Mouse (Mus musculus) MEL (cell line): Measurements from ENCODE around the gene Nxpe5. TPM values are rescaled to one million over a fixed set of nuclear protein-coding genes. Genes with fewer than 3 reads are reported as not detected.

Source experiments
- DNase-seq: peaks from one replicate; pipeline ENCODE4 v3.0.0; 2011; ENCODE audit warnings: low read depth, low spot score
- H3K27ac ChIP-seq: 2 replicates; pipeline ENCODE4 v1.5.1; 2012; ENCODE audit warnings: low read depth, mild to moderate bottlenecking, control low read depth, low read length, moderate library complexity; ENCODE audit not compliant: control insufficient read depth
- H3K27me3 ChIP-seq, 2 experiments: fragments of 150-350 bp in 1 of 2; sonication (generic) in 1 of 2; 2 replicates each; pipeline ENCODE4 v1.6.1; 2012; ENCODE audit warnings: low read length in 2 of 2, mild to moderate bottlenecking in 2 of 2, improper control_type of control experiment in 1 of 2, moderate library complexity in 1 of 2; ENCODE audit not compliant: insufficient read depth in 2 of 2, control insufficient read depth in 1 of 2
- H3K36me3 ChIP-seq, 2 experiments: 2 replicates each; pipeline ENCODE4 v1.6.1; 2012 to 2014; ENCODE audit warnings: low read length in 2 of 2, improper control_type of control experiment in 1 of 2, inconsistent platforms in 1 of 2, mild to moderate bottlenecking in 1 of 2; ENCODE audit not compliant: insufficient read depth in 2 of 2, control insufficient read depth in 1 of 2
- H3K4me1 ChIP-seq, 2 experiments: fragments of 150-350 bp in 1 of 2; sonication (generic) in 1 of 2; 2 replicates each; pipeline ENCODE4 v1.6.1; 2012; ENCODE audit warnings: low read length in 2 of 2, improper control_type of control experiment in 1 of 2, mild to moderate bottlenecking in 1 of 2; ENCODE audit not compliant: insufficient read depth in 2 of 2, control insufficient read depth in 1 of 2
- H3K4me3 ChIP-seq, 2 experiments: fragments of 150-350 bp in 1 of 2; sonication (generic) in 1 of 2; 2 replicates each; pipeline ENCODE4 v1.5.1; 2012; ENCODE audit warnings: low read depth in 2 of 2, low read length in 2 of 2, mild to moderate bottlenecking in 2 of 2, moderate library complexity in 2 of 2, control low read depth in 1 of 2, improper control_type of control experiment in 1 of 2; ENCODE audit not compliant: control insufficient read depth in 1 of 2, insufficient read depth in 1 of 2
- H3K79me2 ChIP-seq: 2 replicates; pipeline ENCODE4 v1.6.1; 2012; ENCODE audit warnings: mild to moderate bottlenecking, low read length, moderate library complexity; ENCODE audit not compliant: control insufficient read depth, poor library complexity, insufficient read depth
- H3K9ac ChIP-seq: 2 replicates; pipeline ENCODE4 v1.6.1; 2012; ENCODE audit warnings: low read depth, mild to moderate bottlenecking, control low read depth, low read length, moderate library complexity; ENCODE audit not compliant: control insufficient read depth, poor library complexity, severe bottlenecking
- H3K9me3 ChIP-seq: fragments of 150-350 bp; sonication (generic); replicated peaks from 2 replicates; pipeline ENCODE4 v1.6.1; 2012; ENCODE audit warnings: mild to moderate bottlenecking, low read length, improper control_type of control experiment, moderate library complexity; ENCODE audit not compliant: insufficient read depth
- BHLHE40 ChIP-seq: IDR thresholded peaks from 2 replicates; pipeline ENCODE4 v1.6.1; 2012; ENCODE audit warnings: low read depth, mild to moderate bottlenecking, inconsistent platforms, low read length, improper control_type of control experiment, borderline replicate concordance
- CTCF ChIP-seq, 3 experiments: IDR thresholded peaks in 2 of 3; conservative IDR thresholded peaks in 1 of 3; 2 replicates each; pipeline ENCODE4 v1.5.1; 2011 to 2012; ENCODE audit warnings: low read length in 3 of 3, low read depth in 2 of 3, mild to moderate bottlenecking in 2 of 3, improper control_type of control experiment in 1 of 3, inconsistent platforms in 1 of 3, mixed read lengths in 1 of 3, moderate library complexity in 1 of 3; ENCODE audit not compliant: control insufficient read depth in 1 of 3, insufficient read depth in 1 of 3, poor library complexity in 1 of 3, severe bottlenecking in 1 of 3
- E2F4 ChIP-seq: IDR thresholded peaks from 2 replicates; pipeline ENCODE4 v1.6.1; 2011; ENCODE audit warnings: low read depth, low read length, improper control_type of control experiment, borderline replicate concordance
- EP300 ChIP-seq, 2 experiments: IDR thresholded peaks; 2 replicates each; pipeline ENCODE4 v1.6.1; 2011; ENCODE audit warnings: improper control_type of control experiment in 2 of 2, low read length in 2 of 2, low read depth in 1 of 2, mild to moderate bottlenecking in 1 of 2
- GABPA ChIP-seq: IDR thresholded peaks from 2 replicates; pipeline ENCODE4 v1.6.1; 2012; ENCODE audit warnings: low read depth, mild to moderate bottlenecking, inconsistent platforms, low read length, improper control_type of control experiment, moderate library complexity
- GATA1 ChIP-seq: IDR thresholded peaks from 2 replicates; pipeline ENCODE4 v1.6.1; 2011; ENCODE audit warnings: low read depth, low read length, improper control_type of control experiment
- JUND ChIP-seq: IDR thresholded peaks from 2 replicates; pipeline ENCODE4 v1.6.1; 2011; ENCODE audit warnings: low read depth, mild to moderate bottlenecking, improper control_type of control experiment, low read length
- MAFK ChIP-seq: IDR thresholded peaks from 2 replicates; pipeline ENCODE4 v1.6.1; 2011; ENCODE audit warnings: low read depth, mild to moderate bottlenecking, low read length, improper control_type of control experiment, borderline replicate concordance
- MAZ ChIP-seq: IDR thresholded peaks from 2 replicates; pipeline ENCODE4 v1.6.1; 2012; ENCODE audit warnings: low read depth, mild to moderate bottlenecking, inconsistent platforms, low read length, improper control_type of control experiment
- MEF2A ChIP-seq: IDR thresholded peaks from 2 replicates; pipeline ENCODE4 v1.6.1; 2014; ENCODE audit warnings: low read depth, mild to moderate bottlenecking, inconsistent platforms, low read length, improper control_type of control experiment; ENCODE audit not compliant: poor library complexity, insufficient replicate concordance, severe bottlenecking; ENCODE audit errors: extremely low read depth
- MXI1 ChIP-seq: IDR thresholded peaks from 2 replicates; pipeline ENCODE4 v1.6.1; 2011; ENCODE audit warnings: mild to moderate bottlenecking, low read depth, low read length, improper control_type of control experiment
- MYC ChIP-seq: IDR thresholded peaks from 2 replicates; pipeline ENCODE4 v1.6.1; 2011; ENCODE audit warnings: low read depth, mild to moderate bottlenecking, low read length, improper control_type of control experiment, moderate library complexity
- NELFE ChIP-seq: IDR thresholded peaks from 2 replicates; pipeline ENCODE4 v1.6.1; 2011; ENCODE audit warnings: low read depth, low read length, improper control_type of control experiment
- POLR2AphosphoS2 ChIP-seq: IDR thresholded peaks from 2 replicates; pipeline ENCODE4 v1.6.1; 2011; ENCODE audit warnings: low read length, improper control_type of control experiment
- POLR2AphosphoS5 ChIP-seq: IDR thresholded peaks from 2 replicates; pipeline ENCODE4 v1.6.1; 2012; ENCODE audit warnings: low read depth, borderline replicate concordance, mild to moderate bottlenecking, inconsistent platforms, low read length, moderate library complexity, mixed read lengths
- RAD21 ChIP-seq: IDR thresholded peaks from 2 replicates; pipeline ENCODE4 v1.6.1; 2011; ENCODE audit warnings: mild to moderate bottlenecking, low read depth, low read length, improper control_type of control experiment
- RCOR1 ChIP-seq: IDR thresholded peaks from 2 replicates; pipeline ENCODE4 v1.6.1; 2012; ENCODE audit warnings: low read depth, mild to moderate bottlenecking, inconsistent platforms, low read length, improper control_type of control experiment
- SIN3A ChIP-seq: IDR thresholded peaks from 2 replicates; pipeline ENCODE4 v1.6.1; 2012; ENCODE audit warnings: low read length, improper control_type of control experiment, inconsistent platforms
- SMC3 ChIP-seq: IDR thresholded peaks from 2 replicates; pipeline ENCODE4 v1.6.1; 2011; ENCODE audit warnings: low read depth, low read length, improper control_type of control experiment
- TAL1 ChIP-seq: IDR thresholded peaks from 2 replicates; pipeline ENCODE4 v1.6.1; 2012; ENCODE audit warnings: mild to moderate bottlenecking, inconsistent platforms, low read length, moderate library complexity, mixed read lengths
- TBP ChIP-seq: IDR thresholded peaks from 2 replicates; pipeline ENCODE4 v1.8.0; 2011; ENCODE audit warnings: low read depth, low read length, improper control_type of control experiment
- TCF12 ChIP-seq: IDR thresholded peaks from 2 replicates; pipeline ENCODE4 v1.6.1; 2014; ENCODE audit warnings: low read depth, mild to moderate bottlenecking, inconsistent platforms, low read length, improper control_type of control experiment, moderate library complexity
- USF2 ChIP-seq, 2 experiments: IDR thresholded peaks; 2 replicates each; pipeline ENCODE4 v1.6.1; 2011 to 2012; ENCODE audit warnings: improper control_type of control experiment in 2 of 2, low read length in 2 of 2, borderline replicate concordance in 1 of 2, inconsistent platforms in 1 of 2, low read depth in 1 of 2, mild to moderate bottlenecking in 1 of 2; ENCODE audit not compliant: insufficient read depth in 1 of 2
- ZKSCAN1 ChIP-seq: IDR thresholded peaks from 2 replicates; pipeline ENCODE4 v1.6.1; 2012; ENCODE audit warnings: low read depth, mild to moderate bottlenecking, inconsistent platforms, low read length, improper control_type of control experiment, moderate library complexity
- polyA plus RNA-seq, 2 experiments: library from polyadenylated mRNA; stranded (reverse) in 1 of 2; unstranded in 1 of 2; fragments of >175 nt in 1 of 2; fragments of >200 nt in 1 of 2; gene quantifications; 2 replicates each; pipeline versions ENCODE4 v1.2.1 to v1.2.4; 2012; ENCODE audit warnings: low replicate concordance in 2 of 2, low read depth in 1 of 2; ENCODE audit not compliant: insufficient read length in 2 of 2, insufficient read depth in 1 of 2, missing spikeins in 1 of 2
- total RNA-seq: library from RNA; depleted of rRNA; stranded (reverse); fragments of 300-350 nt; gene quantifications from 2 replicates; pipeline ENCODE4 v1.2.3, GENCODE M21; 2012

Gene Nxpe5
- total and polyA plus RNA-seq, 3 experiments: not detected

DNA sequence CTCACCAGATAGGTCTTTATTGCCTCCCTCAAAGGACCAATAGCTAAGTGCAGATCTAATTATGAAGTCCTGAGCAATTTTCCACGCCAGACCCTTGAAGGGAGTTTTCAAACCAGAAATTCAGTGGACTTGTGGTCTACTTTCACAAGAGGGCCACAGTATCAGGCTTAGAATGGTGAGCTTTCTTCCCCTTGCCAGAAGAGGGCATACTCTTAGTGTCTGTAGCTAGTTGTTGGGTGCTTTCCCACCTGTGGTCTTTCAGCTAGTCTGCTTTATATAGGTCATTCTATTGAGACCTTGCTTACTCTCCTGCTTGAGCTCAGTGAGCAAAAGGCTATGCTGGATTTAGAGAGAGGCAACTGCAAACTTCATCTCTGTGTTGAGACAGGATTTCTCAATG lies 57.8 kb downstream of the Nxpe5 start:
- Histone ChIP-seq H3K9me3 (no peaks in the 10 kb centered on the region), H3K36me3 (no peaks in the 10 kb centered on the region), H3K9ac (no peak overlapping the region), H3K79me2 (no peaks in the 10 kb centered on the region), H3K4me1 (no peaks in the 10 kb centered on the region), H3K4me3 (no peak overlapping the region), H3K27me3 (no peaks in the 10 kb centered on the region), H3K27ac (no peak overlapping the region)
- TF ChIP-seq TBP: no peak
- TF ChIP-seq SMC3: peak; percentile 43
- no peak for TF ChIP-seq RAD21
- no peak for TF ChIP-seq BHLHE40
- TF ChIP-seq MAZ: no peak
- TF ChIP-seq RCOR1: no peak
- peak in 2 of 3 experiments; percentile 11 to 41; a peak in 2 of 6 replicates for TF ChIP-seq CTCF (IDR thresholded peaks at IDR 0.05 in 2 of 3, conservative IDR thresholded peaks at IDR 0.05 in 1 of 3; ENCODE audit: control insufficient read depth in 1 of 3, insufficient read depth in 1 of 3, low read depth in 2 of 3, low read length in 3 of 3, poor library complexity in 1 of 3, severe bottlenecking in 1 of 3)
- TF ChIP-seq E2F4: no peak
- no peak for TF ChIP-seq POLR2AphosphoS5
- peak; percentile 31 for DNase-seq

DNA sequence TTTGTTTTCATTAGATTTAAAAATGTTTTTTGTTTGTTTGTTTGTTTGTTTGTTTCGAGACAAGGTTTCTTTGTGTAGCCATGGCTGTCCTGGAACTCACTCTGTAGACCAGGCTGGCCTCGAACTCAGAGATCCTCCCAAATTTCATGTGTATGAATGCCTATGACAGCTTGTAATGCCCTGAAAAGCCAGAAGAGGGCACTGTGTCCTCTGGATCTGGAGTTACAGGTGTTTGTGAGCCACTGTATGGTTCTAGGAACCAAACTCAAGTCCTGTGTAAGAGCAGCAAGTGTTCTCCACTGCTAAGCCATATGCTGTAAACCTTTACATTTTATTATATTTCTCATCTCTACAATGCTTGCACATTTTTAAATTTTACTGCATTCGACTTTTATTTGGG lies 62.2 kb downstream of the Nxpe5 start:
- no peaks in the 10 kb centered on the region for H3K27me3 ChIP-seq
- DNase-seq: peak; percentile 45
- no peaks in the 10 kb centered on the region for H3K36me3 ChIP-seq
- no peaks in the 10 kb centered on the region for H3K9me3 ChIP-seq
- H3K4me1 ChIP-seq: no peaks in the 10 kb centered on the region
- no peak overlapping the region for H3K27ac ChIP-seq
- TF ChIP-seq TAL1: no peak
- no peak for TF ChIP-seq ZKSCAN1
- peak; percentile 37 to 55 (median 52) for TF ChIP-seq CTCF (IDR thresholded peaks at IDR 0.05 in 2 of 3, conservative IDR thresholded peaks at IDR 0.05 in 1 of 3; ENCODE audit: control insufficient read depth in 1 of 3, insufficient read depth in 1 of 3, low read depth in 2 of 3, low read length in 3 of 3, poor library complexity in 1 of 3, severe bottlenecking in 1 of 3)
- peak; percentile 36 for TF ChIP-seq RAD21
- TF ChIP-seq SMC3: peak; percentile 39
- H3K79me2 ChIP-seq: no peaks in the 10 kb centered on the region
- no peak overlapping the region for H3K4me3 ChIP-seq
- H3K9ac ChIP-seq: no peak overlapping the region

DNA sequence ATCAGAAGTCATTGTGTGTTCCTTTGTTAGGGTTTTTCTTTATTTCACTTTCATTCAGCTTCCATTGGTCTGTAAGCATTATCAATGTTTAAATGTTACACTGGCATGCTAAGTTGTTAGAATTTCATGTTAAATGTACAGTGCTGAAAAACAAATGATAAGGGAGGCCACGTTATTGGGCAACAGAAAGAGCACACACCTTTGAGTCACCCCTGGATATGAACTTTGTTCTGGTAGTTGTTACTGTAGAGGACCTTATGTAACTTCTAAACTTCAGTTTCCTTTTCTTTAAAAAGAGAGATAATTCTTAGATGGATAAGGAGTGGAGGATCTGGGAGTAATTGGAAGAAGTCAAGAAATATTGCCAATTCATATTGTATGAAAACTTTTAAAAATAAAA lies 65.9 kb downstream of the Nxpe5 start:
- H3K9me3 ChIP-seq: no peaks in the 10 kb centered on the region
- no peak for DNase-seq
- no peaks in the 10 kb centered on the region for H3K36me3 ChIP-seq
- no peak overlapping the region for H3K4me3 ChIP-seq
- no peak overlapping the region for H3K27ac ChIP-seq
- no peak overlapping the region for H3K9ac ChIP-seq
- TF ChIP-seq BHLHE40 (no peak), JUND (no peak), MEF2A (no peak), SIN3A (no peak), CTCF (IDR thresholded peaks at IDR 0.05 in 2 of 3, conservative IDR thresholded peaks at IDR 0.05 in 1 of 3; ENCODE audit: control insufficient read depth in 1 of 3, insufficient read depth in 1 of 3, low read depth in 2 of 3, low read length in 3 of 3, poor library complexity in 1 of 3, severe bottlenecking in 1 of 3) (no peak), MXI1 (no peak), GATA1 (no peak), EP300 (IDR thresholded peaks at IDR 0.05; ENCODE audit: low read depth in 1 of 2, low read length in 2 of 2) (no peak), POLR2AphosphoS2 (no peak), ZKSCAN1 (no peak), RCOR1 (no peak), TCF12 (no peak), NELFE (no peak), E2F4 (no peak), USF2 (IDR thresholded peaks at IDR 0.05; ENCODE audit: borderline replicate concordance in 1 of 2, insufficient read depth in 1 of 2, low read depth in 1 of 2, low read length in 2 of 2) (no peak), MAFK (no peak), MYC (no peak), GABPA (no peak)
- no peaks in the 10 kb centered on the region for H3K79me2 ChIP-seq
- H3K4me1 ChIP-seq: no peaks in the 10 kb centered on the region
- no peaks in the 10 kb centered on the region; a peak in 1 of 4 replicates for H3K27me3 ChIP-seq
